Mouse (Mus musculus) intestine, embryonic 14.5 days (tissue): ENCODE data around the gene March1. TPM values are rescaled to one million over a fixed set of nuclear protein-coding genes. Genes with fewer than 3 reads are reported as not detected.

Source experiments
- ATAC-seq: fragments of 200-750 bp; cut with Nextera tagmentation; replicated peaks from 2 replicates; pipeline ENCODE4 v1.8.0; 2017; ENCODE audit warnings: low read depth, moderate number of reproducible peaks, moderate TSS enrichment, moderate library complexity; ENCODE audit not compliant: low FRiP score, low TSS enrichment
- DNase-seq: peaks from one replicate; pipeline ENCODE4 v3.0.0-alpha.2; 2018; ENCODE audit warnings: low spot score
- H3K27ac ChIP-seq: fragments of 300-500 bp; sonication (generic); 2 replicates; pipeline ENCODE4 v1.5.1; 2014; ENCODE audit warnings: low read depth, mild to moderate bottlenecking, control low read depth
- H3K27me3 ChIP-seq: fragments of 300-500 bp; sonication (generic); replicated peaks from 2 replicates; pipeline ENCODE4 v1.6.1; 2014; ENCODE audit warnings: low read length, control low read depth; ENCODE audit not compliant: control insufficient read depth, insufficient read depth
- H3K36me3 ChIP-seq: fragments of 300-500 bp; sonication (generic); 2 replicates; pipeline ENCODE4 v1.6.1; 2014; ENCODE audit warnings: low read length, control low read depth; ENCODE audit not compliant: control insufficient read depth, insufficient read depth
- H3K4me1 ChIP-seq: fragments of 300-500 bp; sonication (generic); replicated peaks from 2 replicates; pipeline ENCODE4 v1.6.1; 2014; ENCODE audit warnings: low read length, control low read depth, mixed read lengths; ENCODE audit not compliant: control insufficient read depth, insufficient read depth
- H3K4me2 ChIP-seq: fragments of 300-500 bp; sonication (generic); 2 replicates; pipeline ENCODE4 v1.6.1; 2014; ENCODE audit warnings: low read length
- H3K4me3 ChIP-seq: fragments of 300-500 bp; sonication (generic); 2 replicates; pipeline ENCODE4 v1.5.1; 2014; ENCODE audit warnings: low read depth, low read length, control low read depth, mixed read lengths
- H3K9ac ChIP-seq: fragments of 300-500 bp; sonication (generic); 2 replicates; pipeline ENCODE4 v1.6.1; 2014; ENCODE audit warnings: mild to moderate bottlenecking, low read length
- H3K9me3 ChIP-seq: fragments of 300-500 bp; sonication (generic); 2 replicates; pipeline ENCODE4 v1.6.1; 2016; ENCODE audit warnings: low read length, control low read depth; ENCODE audit not compliant: control insufficient read depth
- WGBS: fragments of 180-500 bp; shearing (Covaris S2); extraction: QIAGEN DNeasy Blood & Tissue Kit; methylation state at CpG from one replicate; pipeline ENCODE4 v1.1.7; 2014; 5-methylcytosine and 5-hydroxymethylcytosine counted together
- polyA plus RNA-seq: library from polyadenylated mRNA; unstranded; fragments of >200 nt; fragmentation: Nextera tagmentation; extraction: Ambion mirVana; gene quantifications from 2 replicates; pipeline ENCODE4 v1.2.1, GENCODE M21; 2014

Gene March1
- polyA plus RNA-seq, 1 experiment from 2014 or later = 1.1 TPM

GRCm38 (mm10) chr8:66362882-66363801, 745.4 kb downstream of the March1 start:
- no peaks in the 10 kb centered on the region for H3K36me3 ChIP-seq
- ATAC-seq (no peak), DNase-seq (no peak)

GRCm38 (mm10) chr8:66383694-66384373, 766.1 kb downstream of the March1 start:
- no peaks in the 10 kb centered on the region for H3K4me1 ChIP-seq
- peak; percentile 64; the same call in 1 of the 2 replicates for ATAC-seq
- H3K27ac ChIP-seq = no peak overlapping the region
- no peaks in the 10 kb centered on the region for H3K27me3 ChIP-seq
- H3K9ac ChIP-seq = no peak overlapping the region
- DNase-seq = no peak
- no peak overlapping the region for H3K4me2 ChIP-seq
- H3K9me3 ChIP-seq = no peaks in the 10 kb centered on the region
- H3K36me3 ChIP-seq = no peaks in the 10 kb centered on the region
- no peak overlapping the region for H3K4me3 ChIP-seq
- 70% methylated on average over 4 of the region's 4 CpGs for WGBS

More at GRCm38 (mm10) chr8:66362882-66363801, 745.4 kb downstream of the March1 start:
- no peaks in the 10 kb centered on the region for H3K9me3 ChIP-seq
- H3K4me2 ChIP-seq = no peak overlapping the region
- H3K4me3 ChIP-seq = no peak overlapping the region
- H3K27ac ChIP-seq = no peak overlapping the region
- H3K4me1 ChIP-seq = no peaks in the 10 kb centered on the region
- H3K9ac ChIP-seq = no peak overlapping the region
- 77% methylated on average over 5 of the region's 5 CpGs for WGBS
- no peaks in the 10 kb centered on the region for H3K27me3 ChIP-seq

- Histone ChIP-seq H3K4me3 (no peak overlapping the region), H3K9me3 (no peaks in the 10 kb centered on the region), H3K9ac (no peak overlapping the region), H3K36me3 (no peaks in the 10 kb centered on the region), H3K27ac (no peak overlapping the region), H3K4me1 (no peaks in the 10 kb centered on the region), H3K4me2 (no peak overlapping the region), H3K27me3 (no peaks in the 10 kb centered on the region)
- no peak for ATAC-seq
- no peak for DNase-seq
Measured at GRCm38 (mm10) chr8:66386008-66386407, 768.3 kb downstream of the March1 start.

- Histone ChIP-seq H3K27me3 (no peaks in the 10 kb centered on the region), H3K4me3 (no peak overlapping the region), H3K9me3 (no peaks in the 10 kb centered on the region), H3K27ac (no peak overlapping the region), H3K36me3 (no peaks in the 10 kb centered on the region), H3K4me2 (no peak overlapping the region), H3K4me1 (no peaks in the 10 kb centered on the region), H3K9ac (no peak overlapping the region)
- DNase-seq = no peak
- no peak for ATAC-seq
- WGBS = 64% methylated on average over 2 of the region's 2 CpGs
Measured at GRCm38 (mm10) chr8:66388693-66389092, 771.0 kb downstream of the March1 start.

- ATAC-seq (no peak), DNase-seq (no peak)
- no peak overlapping the region for H3K27ac ChIP-seq
- H3K4me3 ChIP-seq = no peak overlapping the region
- H3K4me2 ChIP-seq = no peak overlapping the region
- H3K9me3 ChIP-seq = no peaks in the 10 kb centered on the region
- H3K27me3 ChIP-seq = no peaks in the 10 kb centered on the region
- 91% methylated on average over 5 of the region's 5 CpGs for WGBS
- H3K4me1 ChIP-seq = no peaks in the 10 kb centered on the region
- H3K36me3 ChIP-seq = no peaks in the 10 kb centered on the region
- H3K9ac ChIP-seq = no peak overlapping the region
Measured at GRCm38 (mm10) chr8:66391554-66391953, 773.9 kb downstream of the March1 start.

- Histone ChIP-seq H3K36me3 (no peaks in the 10 kb centered on the region), H3K4me1 (no peaks in the 10 kb centered on the region), H3K27me3 (no peaks in the 10 kb centered on the region), H3K4me2 (no peak overlapping the region), H3K9me3 (no peaks in the 10 kb centered on the region), H3K4me3 (no peak overlapping the region), H3K9ac (no peak overlapping the region), H3K27ac (no peak overlapping the region)
- no peak for DNase-seq
- ATAC-seq = no peak
Measured at GRCm38 (mm10) chr8:66392900-66393299, 775.2 kb downstream of the March1 start.

GRCm38 (mm10) chr8:66394148-66394547, 776.4 kb downstream of the March1 start:
- ATAC-seq = no peak

GRCm38 (mm10) chr8:66397811-66398210, 780.1 kb downstream of the March1 start:
- H3K27me3 ChIP-seq = no peaks in the 10 kb centered on the region
- no peaks in the 10 kb centered on the region for H3K36me3 ChIP-seq
- DNase-seq = no peak
- H3K27ac ChIP-seq = no peak overlapping the region
- H3K4me3 ChIP-seq = no peak overlapping the region
- no peak for ATAC-seq
- H3K9me3 ChIP-seq = no peaks in the 10 kb centered on the region
- H3K4me1 ChIP-seq = no peaks in the 10 kb centered on the region
- H3K9ac ChIP-seq = no peak overlapping the region
- no peak overlapping the region for H3K4me2 ChIP-seq

More at GRCm38 (mm10) chr8:66394148-66394547, 776.4 kb downstream of the March1 start:
- Histone ChIP-seq H3K36me3 (no peaks in the 10 kb centered on the region), H3K4me3 (no peak overlapping the region), H3K4me2 (no peak overlapping the region), H3K4me1 (no peaks in the 10 kb centered on the region), H3K27ac (no peak overlapping the region), H3K9me3 (no peaks in the 10 kb centered on the region), H3K9ac (no peak overlapping the region), H3K27me3 (no peaks in the 10 kb centered on the region)
- no peak for DNase-seq
- WGBS = 86% methylated on average over 3 of the region's 3 CpGs
